8 mouse cellular contexts compared by ENCODE assay signal in the genomic region with DNA sequence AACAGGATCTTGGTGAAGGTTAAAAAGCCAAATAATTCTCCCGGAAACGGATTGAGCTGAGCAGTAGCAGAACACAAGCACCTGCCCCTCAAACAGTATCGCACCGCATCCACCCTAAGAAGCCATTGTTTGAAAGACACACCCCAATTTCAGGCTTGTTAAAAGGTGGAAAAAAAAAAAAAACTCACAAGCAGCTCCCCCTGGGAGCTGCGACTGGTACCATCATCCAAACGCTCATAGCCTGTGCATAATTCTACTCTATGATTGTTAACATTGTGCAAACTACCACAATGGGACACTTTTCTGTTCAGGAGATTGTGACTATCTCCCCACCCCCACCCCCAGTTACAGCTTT. TPM values are rescaled to one million over a fixed set of nuclear protein-coding genes. Genes with fewer than 3 reads are reported as not detected.
DNase-seq lines count a peak whose midpoint lies in the region; ATAC-seq and TF ChIP-seq lines count a peak whose summit lies in the region.

No protein-coding gene starts in this region.

- no peaks in the 10 kb centered on the region for H3K36me3 ChIP-seq in heart, embryonic 13.5 days
- H3K36me3 ChIP-seq in MEL (ENCODE audit: control insufficient read depth in 1 of 2, insufficient read depth in 2 of 2, low read length in 2 of 2): peaks cover 0 to 17% of the 10 kb centered on the region in 2 experiments; a peak in 2 of 4 replicates
- H3K36me3 ChIP-seq in hindbrain, embryonic 10.5 days: no peaks in the 10 kb centered on the region

- peaks cover 12% of the 10 kb centered on the region for H3K79me2 ChIP-seq in MEL (ENCODE audit: control insufficient read depth, insufficient read depth, low read length, poor library complexity)

- no peaks in the 10 kb centered on the region for H3K9me3 ChIP-seq in heart, embryonic 13.5 days
- H3K9me3 ChIP-seq in MEL (replicated peaks; ENCODE audit: insufficient read depth, low read length): no peaks in the 10 kb centered on the region
- H3K9me3 ChIP-seq in hindbrain, embryonic 10.5 days: no peaks in the 10 kb centered on the region

- no peak for TF ChIP-seq POLR2A in MEL (IDR thresholded peaks at IDR 0.05; ENCODE audit: control insufficient read depth in 1 of 2, insufficient read depth in 1 of 2, low read depth in 1 of 2, low read length in 2 of 2, poor library complexity in 1 of 2)

- H3K9ac ChIP-seq in heart, embryonic 13.5 days: peak overlapping the region; percentile 97
- peak overlapping the region; percentile 57 for H3K9ac ChIP-seq in MEL (ENCODE audit: control insufficient read depth, low read depth, low read length, poor library complexity, severe bottlenecking)

- no peak for TF ChIP-seq EP300 in MEL (IDR thresholded peaks at IDR 0.05; ENCODE audit: low read depth in 1 of 2, low read length in 2 of 2)

- peak overlapping the region; percentile 92 for H3K4me2 ChIP-seq in heart, embryonic 13.5 days

- ATAC-seq in heart, embryonic 13.5 days (ENCODE audit: extremely low read depth, insufficient number of reproducible peaks, low FRiP score, low TSS enrichment): no peak
- ATAC-seq in megakaryocyte progenitor cell, adult 5-6 weeks (replicated peaks; ENCODE audit: poor library complexity): peak; percentile 24

- no peak; a peak in 1 of 6 replicates for TF ChIP-seq CTCF in MEL (IDR thresholded peaks at IDR 0.05 in 2 of 3, conservative IDR thresholded peaks at IDR 0.05 in 1 of 3; ENCODE audit: control insufficient read depth in 1 of 3, insufficient read depth in 1 of 3, low read depth in 2 of 3, low read length in 3 of 3, poor library complexity in 1 of 3, severe bottlenecking in 1 of 3)

- H3K4me1 ChIP-seq in heart, embryonic 13.5 days: peaks cover 45% of the 10 kb centered on the region
- peaks cover 5 to 14% of the 10 kb centered on the region in 2 experiments for H3K4me1 ChIP-seq in MEL (ENCODE audit: control insufficient read depth in 1 of 2, insufficient read depth in 2 of 2, low read length in 2 of 2)
- H3K4me1 ChIP-seq in hindbrain, embryonic 10.5 days (replicated peaks): peaks cover 19% of the 10 kb centered on the region

- TF ChIP-seq RAD21 in MEL (IDR thresholded peaks at IDR 0.05; ENCODE audit: low read depth, low read length): no peak

- 2% methylated on average over 6 of the region's 6 CpGs for WGBS in heart, embryonic 13.5 days
- WGBS in hindbrain, embryonic 10.5 days: under 1% methylated on average over 6 of the region's 6 CpGs

- peak overlapping the region; percentile 93 for H3K4me3 ChIP-seq in heart, embryonic 13.5 days
- peak overlapping the region; percentile 80 to 99 for H3K4me3 ChIP-seq in MEL (ENCODE audit: control insufficient read depth in 1 of 2, insufficient read depth in 1 of 2, low read depth in 2 of 2, low read length in 2 of 2)
- H3K4me3 ChIP-seq in hindbrain, embryonic 10.5 days: peak overlapping the region; percentile 73

- H3K27ac ChIP-seq in heart, embryonic 13.5 days (replicated peaks): 0 out of 2 replicates have a peak overlapping the region, but pooled peaks have one; percentile 15
- H3K27ac ChIP-seq in MEL (ENCODE audit: control insufficient read depth, low read depth, low read length): peak overlapping the region; percentile 29
- H3K27ac ChIP-seq in hindbrain, embryonic 10.5 days: peak overlapping the region; percentile 90

- no peak for DNase-seq in heart, postnatal 14 days
- no peak for DNase-seq in MEL (ENCODE audit: low read depth, low spot score)
- no peak for DNase-seq in hindbrain, embryonic 10.5 days (ENCODE audit: low spot score)
- no peak for DNase-seq in gastrocnemius, postnatal 36 days
- no peak for DNase-seq in c-Kit-positive CD71-positive TER-119-positive erythroid progenitor cells, embryonic 14.5 days (ENCODE audit: low spot score)
- DNase-seq in natural killer cell, adult 2 months (ENCODE audit: low spot score in 2 of 2): no peak

- intact Hi-C loops in heart, postnatal 14 days (cut with DNase I): loop anchor here (5.0 to 10.0 kb wide), 2 partner anchors 50 to 1107 kb away; partner anchors contain the start of genes Acsl3 and Utp14b
- intact Hi-C loops in gastrocnemius, postnatal 36 days (cut with DNase I): loop anchor here (5.0 kb wide), 1 partner anchor 55 kb away; no protein-coding TSS in a partner anchor

- H3K27me3 ChIP-seq in heart, embryonic 13.5 days (replicated peaks): no peaks in the 10 kb centered on the region
- no peaks in the 10 kb centered on the region for H3K27me3 ChIP-seq in MEL (ENCODE audit: control insufficient read depth in 1 of 2, insufficient read depth in 2 of 2, low read length in 2 of 2)
- no peaks in the 10 kb centered on the region for H3K27me3 ChIP-seq in hindbrain, embryonic 10.5 days (ENCODE audit: insufficient read depth, poor library complexity, severe bottlenecking)

TF ChIP-seq in MEL, 35 proteins besides CTCF, POLR2A, EP300 and RAD21:
- TF ChIP-seq MYC (IDR thresholded peaks at IDR 0.05; ENCODE audit: low read depth, low read length): no peak
- TF ChIP-seq SMC3 (IDR thresholded peaks at IDR 0.05; ENCODE audit: low read depth, low read length): peak; percentile 11; the same call in 1 of the 2 replicates
- TF ChIP-seq TBP (IDR thresholded peaks at IDR 0.05; ENCODE audit: low read depth, low read length): 0 out of 2 replicates have a peak, but pooled peaks have one; percentile 31
- TF ChIP-seq ZNF384 (IDR thresholded peaks at IDR 0.05; ENCODE audit: low read depth, low read length): peak; percentile 94
TF ChIP-seq in MEL: peak in this region for 3.

RNA-seq across cellular contexts. Expression of gene Mrpl44, which starts 13.9 kb away (rescaled TPM):
- polyA plus RNA-seq in heart, embryonic 13.5 days (2015; fragmentation: Nextera tagmentation; extraction: Ambion mirVana): 43.3 and 49.1 TPM in 2 replicates
- 10 to 100 TPM; 56.9 to 58.5 TPM for total RNA-seq in heart, postnatal 14 days (2021)
- total RNA-seq in MEL (2012; rRNA removed): 52.6 and 58.5 TPM in 2 replicates
- polyA plus RNA-seq in MEL (2012; ENCODE audit: insufficient read depth in 1 of 2, insufficient read length in 2 of 2, low read depth in 1 of 2, low replicate concordance in 2 of 2, missing spikeins in 1 of 2): 10 to 100 TPM in 1 of 2 experiments, not detected in 1; 63.2 TPM
- 59.1 and 64.5 TPM in 2 replicates for polyA plus RNA-seq in hindbrain, embryonic 10.5 days (2016; fragmentation: Nextera tagmentation; extraction: Ambion mirVana)
- 50.8 and 55.8 TPM in 2 replicates for total RNA-seq in megakaryocyte progenitor cell, adult 5-6 weeks (2015)
- total RNA-seq in megakaryocyte progenitor cell, adult 5-6 weeks (2017): 57.3 and 68.7 TPM in 2 replicates
- total RNA-seq in gastrocnemius, postnatal 36 days (2021): 10 to 100 TPM; 30.3 to 32.3 TPM

RNA-seq across cellular contexts. Expression of gene Wdfy1, which starts 14.0 kb away (rescaled TPM):
- polyA plus RNA-seq in heart, embryonic 13.5 days (2015; fragmentation: Nextera tagmentation; extraction: Ambion mirVana): 30.1 and 31.8 TPM in 2 replicates
- 10 to 100 TPM; 18.6 to 23.0 TPM for total RNA-seq in heart, postnatal 14 days (2021)
- total RNA-seq in MEL (2012; rRNA removed): 17.6 TPM in 2 replicates
- 10 to 100 TPM in 1 of 2 experiments, not detected in 1; 25.0 TPM for polyA plus RNA-seq in MEL (2012; ENCODE audit: insufficient read depth in 1 of 2, insufficient read length in 2 of 2, low read depth in 1 of 2, low replicate concordance in 2 of 2, missing spikeins in 1 of 2)
- 41.0 and 44.9 TPM in 2 replicates for polyA plus RNA-seq in hindbrain, embryonic 10.5 days (2016; fragmentation: Nextera tagmentation; extraction: Ambion mirVana)
- total RNA-seq in megakaryocyte progenitor cell, adult 5-6 weeks (2015): 24.9 and 25.8 TPM in 2 replicates
- total RNA-seq in megakaryocyte progenitor cell, adult 5-6 weeks (2017): 11.6 and 16.1 TPM in 2 replicates
- 10 to 100 TPM; 11.4 to 11.5 TPM for total RNA-seq in gastrocnemius, postnatal 36 days (2021)

Comparison
In these comparisons a context has a peak if more than half of its experiments do, and no peak if none do; other contexts are left out.
1. H3K27ac ChIP-seq: peak in every context shown above with its lines; median percentile 90 in hindbrain, embryonic 10.5 days; 29 in MEL; 15 in heart, embryonic 13.5 days.